Mouse (Mus musculus) E14TG2a.4 (cell line): ENCODE results near the gene Nelfcd.
A peak's percentile ranks its signal among the peaks of the same experiment; 100 is the strongest.

ENCODE experiments used
- H3K27me3 ChIP-seq: 2 replicates; pipeline ENCODE4 v1.6.1; 2014; ENCODE audit warnings: low read length, control low read depth; ENCODE audit not compliant: insufficient read depth
- H3K36me3 ChIP-seq: 2 replicates; pipeline ENCODE4 v1.6.1; 2014; ENCODE audit warnings: low read length, control low read depth; ENCODE audit not compliant: insufficient read depth
- H3K4me1 ChIP-seq: replicated peaks from 2 replicates; pipeline ENCODE4 v1.6.1; 2014; ENCODE audit warnings: low read depth, low read length, control low read depth
- H3K4me3 ChIP-seq: replicated peaks from 2 replicates; pipeline ENCODE4 v1.5.1; 2014; ENCODE audit warnings: mild to moderate bottlenecking, low read length
- H3K9me3 ChIP-seq: 2 replicates; pipeline ENCODE4 v1.6.1; 2014; ENCODE audit warnings: low read length, control low read depth
- CTCF ChIP-seq: conservative IDR thresholded peaks from 2 replicates; pipeline ENCODE4 v1.5.1; 2014; ENCODE audit warnings: low read length
- NANOG ChIP-seq: IDR thresholded peaks from 2 replicates; pipeline ENCODE4 v1.6.1; 2014; ENCODE audit warnings: borderline replicate concordance, low read length, mixed read lengths
- POU5F1 ChIP-seq: IDR thresholded peaks from 2 replicates; pipeline ENCODE4 v1.6.1; 2014; ENCODE audit warnings: low read length, borderline replicate concordance

The Nelfcd gene

GRCm38 (mm10) chr2:174397881-174398280 is 17.7 kb upstream of the Nelfcd start:
- Histone ChIP-seq H3K4me3 (no peak overlapping the region), H3K9me3 (no peaks in the 10 kb centered on the region), H3K27me3 (0 out of 2 replicates have a peak, but pooled peaks cover 3% of the 10 kb centered on the region), H3K36me3 (no peaks in the 10 kb centered on the region), H3K4me1 (no peaks in the 10 kb centered on the region)
- TF ChIP-seq CTCF: no peak
- no peak for TF ChIP-seq NANOG
- no peak for TF ChIP-seq POU5F1

DNA sequence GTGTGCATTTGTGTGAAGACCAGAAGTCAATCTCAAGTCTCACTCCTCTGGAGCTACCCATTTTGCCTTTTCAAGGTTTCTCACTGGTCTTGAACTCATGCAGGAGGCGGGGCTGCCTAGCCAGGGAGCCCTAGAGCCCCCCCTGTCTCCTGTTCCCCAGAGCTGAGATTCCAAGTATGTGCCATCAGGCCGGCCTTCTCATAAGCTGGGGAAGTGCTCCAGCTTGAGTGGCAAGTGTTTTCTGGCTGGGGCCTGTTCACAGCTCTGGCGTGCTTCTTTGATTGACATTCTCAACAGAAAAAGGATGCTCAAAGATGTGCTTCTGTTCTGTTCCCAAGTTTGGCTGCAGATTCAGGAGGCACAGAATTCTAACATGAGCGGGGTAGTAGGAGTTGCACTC is 15.2 kb upstream of the Nelfcd start:
- Histone ChIP-seq H3K36me3 (no peaks in the 10 kb centered on the region), H3K9me3 (no peaks in the 10 kb centered on the region), H3K27me3 (no peaks in the 10 kb centered on the region), H3K4me1 (no peaks in the 10 kb centered on the region), H3K4me3 (no peak overlapping the region)
- TF ChIP-seq CTCF: no peak
- TF ChIP-seq POU5F1: no peak
- no peak for TF ChIP-seq NANOG

- H3K27me3 ChIP-seq: no peaks in the 10 kb centered on the region
- H3K9me3 ChIP-seq: no peaks in the 10 kb centered on the region
- H3K36me3 ChIP-seq: no peaks in the 10 kb centered on the region
- H3K4me1 ChIP-seq: 0 out of 2 replicates have a peak, but pooled peaks cover 3% of the 10 kb centered on the region
- no peak overlapping the region for H3K4me3 ChIP-seq
- TF ChIP-seq CTCF: no peak
- TF ChIP-seq POU5F1: no peak
- TF ChIP-seq NANOG: no peak
Measured at GRCm38 (mm10) chr2:174410222-174410621, 5.4 kb upstream of the Nelfcd start.

GRCm38 (mm10) chr2:174413127-174413526 is 2.5 kb upstream of the Nelfcd start:
- no peak for TF ChIP-seq POU5F1
- TF ChIP-seq CTCF: no peak
- no peak for TF ChIP-seq NANOG
- Histone ChIP-seq H3K9me3 (no peaks in the 10 kb centered on the region), H3K27me3 (no peaks in the 10 kb centered on the region)

GRCm38 (mm10) chr2:174415001-174415730 is 438 bp upstream of the Nelfcd start:
- H3K4me3 ChIP-seq: peak overlapping the region; percentile 97; the same call in 1 of the 2 replicates
- H3K36me3 ChIP-seq: peaks cover 22% of the 10 kb centered on the region
- no peaks in the 10 kb centered on the region for H3K27me3 ChIP-seq
- peaks cover 11% of the 10 kb centered on the region for H3K4me1 ChIP-seq
- TF ChIP-seq POU5F1 (no peak), NANOG (no peak), CTCF (no peak)
- no peaks in the 10 kb centered on the region for H3K9me3 ChIP-seq

More at GRCm38 (mm10) chr2:174413127-174413526, 2.5 kb upstream of the Nelfcd start:
- peaks cover 6% of the 10 kb centered on the region for H3K36me3 ChIP-seq
- peaks cover 12% of the 10 kb centered on the region for H3K4me1 ChIP-seq
- H3K4me3 ChIP-seq: no peak overlapping the region

- H3K27me3 ChIP-seq: no peaks in the 10 kb centered on the region
- peaks cover 11% of the 10 kb centered on the region for H3K4me1 ChIP-seq
- TF ChIP-seq NANOG (no peak), CTCF (no peak), POU5F1 (no peak)
- H3K4me3 ChIP-seq: no peak overlapping the region
- H3K36me3 ChIP-seq: peaks cover 81% of the 10 kb centered on the region
- H3K9me3 ChIP-seq: no peaks in the 10 kb centered on the region
Measured at GRCm38 (mm10) chr2:174421107-174421506, 5.5 kb downstream of the Nelfcd start.

DNA sequence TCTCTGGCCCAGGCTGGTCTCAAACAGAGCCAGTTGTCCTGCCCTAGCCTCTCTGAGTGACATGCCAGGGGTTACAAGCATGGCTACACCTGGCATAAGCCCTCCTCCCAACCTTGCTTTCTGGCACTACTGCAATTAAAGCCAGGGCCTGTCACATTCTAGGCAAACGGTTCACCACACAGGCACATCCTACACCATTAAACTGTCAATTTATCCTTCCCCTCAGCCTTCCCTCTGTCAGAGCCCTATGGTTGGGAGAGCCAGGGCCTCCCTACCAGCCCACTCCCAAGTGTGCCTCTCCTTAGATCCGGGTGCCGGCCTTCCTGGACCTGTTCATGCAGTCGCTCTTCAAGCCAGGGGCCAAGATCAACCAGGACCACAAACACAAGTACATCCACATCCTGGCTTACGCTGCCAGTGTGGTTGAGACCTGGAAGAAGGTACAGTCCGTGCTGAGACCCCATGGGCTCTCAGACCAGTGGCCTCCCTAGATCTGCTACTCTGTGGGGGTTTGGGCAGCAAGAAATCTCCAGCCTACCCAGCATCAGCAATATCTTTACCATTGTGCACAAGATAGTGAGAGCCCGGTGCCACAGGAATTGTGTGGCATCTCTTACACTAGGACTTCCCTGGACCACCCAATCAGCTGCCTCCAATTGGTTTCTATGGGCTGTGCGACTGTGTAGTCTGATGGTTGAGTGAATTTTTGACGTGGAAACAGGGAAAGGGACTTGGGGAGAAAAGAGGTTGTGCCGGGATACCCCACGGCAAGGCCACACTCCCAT is 8.9 kb downstream of the Nelfcd start:
- Histone ChIP-seq H3K4me1 (0 out of 2 replicates have a peak, but pooled peaks cover 6% of the 10 kb centered on the region), H3K4me3 (no peak overlapping the region), H3K27me3 (no peaks in the 10 kb centered on the region), H3K36me3 (peaks cover 99% of the 10 kb centered on the region), H3K9me3 (no peaks in the 10 kb centered on the region)
- TF ChIP-seq NANOG (no peak), CTCF (no peak), POU5F1 (no peak)

DNA sequence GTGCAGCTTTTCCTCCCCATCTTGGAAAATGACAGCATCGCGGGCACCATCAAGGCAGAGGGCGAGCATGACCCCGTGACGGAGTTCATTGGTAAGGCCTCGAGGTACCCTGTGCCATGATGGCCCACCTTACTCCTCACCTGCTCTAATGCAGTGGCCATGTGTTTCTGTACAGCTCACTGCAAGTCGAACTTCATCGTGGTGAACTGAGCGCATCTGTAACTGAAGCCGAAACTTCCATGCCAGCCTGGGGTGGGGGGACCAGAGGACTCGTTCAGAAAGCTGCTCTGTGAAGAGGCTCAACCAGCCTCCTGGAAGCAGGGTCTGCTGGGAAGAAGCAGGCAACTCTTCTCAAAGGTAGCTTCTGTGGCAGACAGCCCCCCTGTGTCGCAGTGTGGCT is 11.3 kb downstream of the Nelfcd start:
- H3K4me3 ChIP-seq: no peak overlapping the region
- H3K36me3 ChIP-seq: peaks cover 96% of the 10 kb centered on the region
- H3K27me3 ChIP-seq: no peaks in the 10 kb centered on the region
- 0 out of 2 replicates have a peak, but pooled peaks cover 6% of the 10 kb centered on the region for H3K4me1 ChIP-seq
- no peak for TF ChIP-seq CTCF
- no peak for TF ChIP-seq POU5F1
- no peak for TF ChIP-seq NANOG
- no peaks in the 10 kb centered on the region for H3K9me3 ChIP-seq
